Mouse (Mus musculus) ES-E14 (cell line): ENCODE data around the gene Efhc1. TPM values are rescaled to one million over a fixed set of nuclear protein-coding genes. Genes with fewer than 3 reads are reported as not detected.

Experiments
- DNase-seq: peaks from one replicate; pipeline ENCODE4 v3.0.0-alpha.2; 2013; ENCODE audit warnings: low read depth, low spot score
- H3K27ac ChIP-seq: 2 replicates; pipeline ENCODE4 v1.5.1; 2012; ENCODE audit warnings: low read depth, mild to moderate bottlenecking, low read length, moderate library complexity, mixed read lengths; ENCODE audit not compliant: poor library complexity, insufficient read depth, severe bottlenecking
- H3K36me3 ChIP-seq: 2 replicates; pipeline ENCODE4 v1.6.1; 2012; ENCODE audit warnings: mild to moderate bottlenecking, low read length, moderate library complexity, mixed read lengths; ENCODE audit not compliant: control insufficient read depth, poor library complexity, insufficient read depth, severe bottlenecking
- H3K4me1 ChIP-seq, 2 experiments: fragments of 150-350 bp in 1 of 2; sonication (generic) in 1 of 2; 2 replicates each; pipeline ENCODE4 v1.6.1; 2012; ENCODE audit warnings: low read length in 2 of 2, mild to moderate bottlenecking in 1 of 2, mixed read lengths in 1 of 2; ENCODE audit not compliant: control insufficient read depth in 2 of 2, insufficient read depth in 2 of 2, poor library complexity in 1 of 2
- H3K4me3 ChIP-seq, 2 experiments: fragments of 150-350 bp in 1 of 2; sonication (generic) in 1 of 2; 2 replicates each; pipeline ENCODE4 v1.5.1; 2012; ENCODE audit warnings: low read length in 2 of 2, low read depth in 1 of 2, mild to moderate bottlenecking in 1 of 2, mixed read lengths in 1 of 2; ENCODE audit not compliant: insufficient read depth in 1 of 2, poor library complexity in 1 of 2, severe bottlenecking in 1 of 2
- H3K9ac ChIP-seq: 2 replicates; pipeline ENCODE4 v1.6.1; 2012; ENCODE audit warnings: low read depth, mild to moderate bottlenecking, low read length, mixed read lengths; ENCODE audit not compliant: poor library complexity, insufficient read depth, severe bottlenecking
- H3K9me3 ChIP-seq: fragments of 150-350 bp; sonication (generic); 2 replicates; pipeline ENCODE4 v1.6.1; 2012; ENCODE audit warnings: low read depth, mild to moderate bottlenecking, low read length; ENCODE audit not compliant: control insufficient read depth, insufficient read depth
- CHD2 ChIP-seq: IDR thresholded peaks from 2 replicates; pipeline ENCODE4 v1.6.1; 2014; ENCODE audit warnings: mild to moderate bottlenecking, low read depth, low read length, inconsistent platforms
- HCFC1 ChIP-seq: IDR thresholded peaks from 2 replicates; pipeline ENCODE4 v1.6.1; 2012; ENCODE audit warnings: low read length, inconsistent platforms, borderline replicate concordance; ENCODE audit not compliant: insufficient read depth
- MAFK ChIP-seq: IDR thresholded peaks from 2 replicates; pipeline ENCODE4 v1.6.1; 2014; ENCODE audit warnings: mild to moderate bottlenecking, low read depth, low read length, inconsistent platforms; ENCODE audit not compliant: insufficient read depth
- ZC3H11A ChIP-seq: IDR thresholded peaks from 2 replicates; pipeline ENCODE4 v1.6.1; 2012; ENCODE audit warnings: low read depth, mild to moderate bottlenecking, inconsistent platforms, low read length, borderline replicate concordance
- ZNF384 ChIP-seq: IDR thresholded peaks from 2 replicates; pipeline ENCODE4 v1.6.1; 2012; ENCODE audit warnings: low read depth, low read length, inconsistent platforms
- in situ Hi-C, 2 experiments: fragments of 600-800 bp; cut with MboI; formaldehyde crosslinking; loops; one replicate each; pipeline ENCODE4 v1.15.1; 2025; ENCODE audit warnings: low sequenced_read_pairs in 2 of 2, inconsistent platforms in 1 of 2; ENCODE audit not compliant: unreplicated experiment in 2 of 2
- total RNA-seq: library from RNA; depleted of rRNA; stranded (reverse); fragments of 300-350 nt; gene quantifications from 2 replicates; pipeline ENCODE4 v1.2.3, GENCODE M21; 2012; rRNA removed

The Efhc1 gene
- total RNA-seq, result 1.7 and 1.8 TPM in 2 replicates

DNA sequence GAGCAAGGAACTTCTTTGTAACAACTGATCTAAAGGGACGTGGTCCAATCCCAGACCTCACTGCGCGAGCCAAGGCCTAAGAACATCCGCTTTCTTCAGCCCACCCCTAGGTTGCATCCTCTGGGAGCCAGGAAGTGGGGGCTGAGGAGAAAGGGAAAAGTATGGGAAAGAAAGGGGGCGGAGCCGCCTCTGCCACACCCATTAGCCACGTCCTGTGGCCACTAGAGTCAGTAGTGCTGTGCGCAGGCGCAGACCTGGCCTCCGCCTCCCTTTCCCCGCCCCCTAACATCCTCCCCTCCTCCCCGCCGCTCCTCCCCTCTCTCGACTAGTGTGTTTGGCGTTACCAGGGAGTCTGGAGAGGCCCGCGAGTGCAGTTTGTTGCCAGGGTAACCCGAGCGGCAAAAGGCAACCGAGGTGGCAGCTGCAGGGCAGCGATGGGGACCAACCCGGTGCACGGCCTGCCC lies at the start of gene Efhc1:
Gene Efhc1 (plus strand): TSS at position 327 of the 464 bp plus-strand sequence.
- H3K9ac ChIP-seq, result peak within 1 kb of the TSS; percentile 52
- H3K27ac ChIP-seq, result no peak within 1 kb of the TSS
- H3K4me3 ChIP-seq, result peak within 1 kb of the TSS; percentile 57 to 66
- TF ChIP-seq ZC3H11A (no peak), HCFC1 (no peak), ZNF384 (no peak), MAFK (no peak), CHD2 (no peak)
- DNase-seq, result peak; percentile 96
- H3K36me3 ChIP-seq, result no peaks in the 10 kb centered on the region
- no peaks in the 10 kb centered on the region for H3K9me3 ChIP-seq
- in situ Hi-C loops, result no loop called here
- peaks cover 0 to 5% of the 10 kb centered on the region in 2 experiments; a peak in 2 of 4 replicates for H3K4me1 ChIP-seq

DNA sequence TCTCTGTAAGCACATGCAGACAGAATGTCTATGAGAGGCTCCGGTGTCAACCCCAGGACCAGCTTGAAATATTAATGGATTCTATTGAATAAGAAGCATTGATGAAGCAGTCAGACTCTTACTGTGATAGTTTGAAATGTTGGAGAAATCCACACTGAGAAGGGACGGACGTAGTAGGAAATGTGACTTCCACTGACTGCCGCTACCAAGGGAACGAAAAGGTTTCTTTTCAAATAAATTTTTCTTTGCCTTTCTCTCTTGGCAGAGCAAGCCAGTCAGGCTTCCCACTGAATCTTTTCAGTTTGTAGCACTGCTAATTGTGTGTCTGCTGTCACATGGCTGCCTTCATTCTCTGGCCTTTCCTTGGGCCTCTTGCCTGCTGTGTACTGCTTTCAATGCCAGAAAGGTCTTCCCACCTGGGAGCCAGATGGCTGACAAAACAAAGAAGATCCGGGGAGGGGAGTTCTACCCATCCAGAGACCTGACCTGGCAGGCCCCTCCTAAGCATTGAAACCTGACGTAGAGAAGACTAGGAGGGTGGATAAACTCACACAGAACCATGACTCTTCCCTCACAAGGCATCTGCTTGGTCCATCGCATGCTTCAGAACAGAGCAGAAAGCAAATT lies 45.8 kb upstream of the Efhc1 start:
- H3K27ac ChIP-seq, result peak overlapping the region; percentile 37; the same call in 1 of the 2 replicates
- no peak overlapping the region for H3K9ac ChIP-seq
- in situ Hi-C loops, result no loop called here
- H3K4me1 ChIP-seq, result peaks cover 10 to 11% of the 10 kb centered on the region in 2 experiments
- H3K9me3 ChIP-seq, result no peaks in the 10 kb centered on the region
- no peak overlapping the region for H3K4me3 ChIP-seq
- no peaks in the 10 kb centered on the region for H3K36me3 ChIP-seq
- TF ChIP-seq MAFK (no peak), CHD2 (no peak), HCFC1 (no peak), ZNF384 (no peak), ZC3H11A (no peak)
- DNase-seq, result no peak

DNA sequence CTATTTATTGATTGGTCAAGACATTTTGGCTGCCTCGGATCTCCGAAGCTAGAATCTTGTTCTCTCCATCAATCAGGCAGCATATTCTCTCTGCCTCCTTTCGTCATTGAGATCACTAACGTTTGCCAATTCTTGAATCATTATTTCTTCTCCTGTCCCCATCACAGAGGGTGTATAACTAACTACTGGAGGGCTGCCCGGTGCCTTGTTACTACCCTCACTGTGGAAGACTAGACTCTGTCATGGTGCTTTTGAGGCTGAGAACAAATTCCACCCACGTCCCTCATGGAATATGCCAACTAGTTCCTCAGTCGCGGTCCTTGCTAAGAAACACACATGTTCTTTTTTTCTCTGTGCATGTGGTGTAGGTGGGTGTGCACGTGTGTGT lies 45.3 kb upstream of the Efhc1 start:
- H3K27ac ChIP-seq, result no peak overlapping the region
- TF ChIP-seq ZC3H11A, result no peak
- TF ChIP-seq MAFK, result no peak
- no peak for TF ChIP-seq HCFC1
- no peak for TF ChIP-seq ZNF384
- TF ChIP-seq CHD2, result no peak
- no peaks in the 10 kb centered on the region for H3K9me3 ChIP-seq
- no peak for DNase-seq
- no peaks in the 10 kb centered on the region for H3K36me3 ChIP-seq
- H3K4me1 ChIP-seq, result peaks cover 10 to 11% of the 10 kb centered on the region in 2 experiments
- H3K9ac ChIP-seq, result no peak overlapping the region
- no peak overlapping the region for H3K4me3 ChIP-seq
- in situ Hi-C loops, result no loop called here

DNA sequence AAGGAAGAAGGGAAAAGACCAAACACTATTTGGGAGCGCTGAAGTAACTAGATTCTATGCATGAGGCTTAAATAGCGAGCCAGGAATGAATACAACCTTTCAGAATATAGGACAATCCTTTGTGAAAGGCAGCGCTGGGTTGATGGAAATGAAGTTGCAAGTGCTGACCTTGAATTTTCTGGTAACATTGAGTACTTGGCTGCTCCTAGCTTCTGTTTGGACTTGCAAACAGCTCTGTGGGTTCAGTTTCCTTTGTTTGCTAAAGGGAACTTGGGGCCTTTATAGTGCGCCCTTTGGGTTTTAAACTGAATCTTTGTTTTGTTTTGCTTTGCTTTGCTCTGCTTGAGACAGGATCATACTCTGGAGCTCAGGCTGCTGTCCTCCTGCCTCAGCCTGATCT lies 42.9 kb upstream of the Efhc1 start:
- Histone ChIP-seq H3K4me1 (peaks cover 10 to 15% of the 10 kb centered on the region in 2 experiments), H3K27ac (peak overlapping the region; percentile 34; the same call in 1 of the 2 replicates), H3K36me3 (no peaks in the 10 kb centered on the region), H3K9ac (no peak overlapping the region), H3K4me3 (no peak overlapping the region), H3K9me3 (no peaks in the 10 kb centered on the region)
- TF ChIP-seq ZC3H11A (no peak), ZNF384 (no peak), CHD2 (no peak), MAFK (no peak), HCFC1 (no peak)
- DNase-seq, result no peak
- in situ Hi-C loops, result no loop called here
